Mouse (Mus musculus) spleen, adult 18-20 months (tissue): ENCODE results near the gene Pgbd5.
"Not testable (repeated sequence)": the region's sequence is repeated elsewhere in the genome, so short reads cannot be mapped to it uniquely, and the experiment has no call there.

ENCODE experiments used
- DNase-seq, 2 experiments: peaks; one replicate each; pipeline ENCODE4 v3.0.0; 2022; ENCODE audit warnings: mixed read lengths in 2 of 2

The Pgbd5 gene

GRCm38 (mm10) chr8:124429417-124429816, 10.0 kb downstream of the Pgbd5 start:
- DNase-seq: no peak

- DNase-seq: not testable (repeated sequence)
Measured at GRCm38 (mm10) chr8:124428721-124429120, 10.7 kb downstream of the Pgbd5 start.

GRCm38 (mm10) chr8:124421413-124421812, 18.0 kb downstream of the Pgbd5 start:
- DNase-seq: no peak

GRCm38 (mm10) chr8:124418927-124419326, 20.5 kb downstream of the Pgbd5 start:
- no peak for DNase-seq

- DNase-seq: no peak
Measured at GRCm38 (mm10) chr8:124418185-124418584, 21.3 kb downstream of the Pgbd5 start.

- no peak for DNase-seq
Measured at GRCm38 (mm10) chr8:124416646-124417045, 22.8 kb downstream of the Pgbd5 start.

GRCm38 (mm10) chr8:124415789-124416188, 23.7 kb downstream of the Pgbd5 start:
- DNase-seq: no peak

GRCm38 (mm10) chr8:124415002-124415401, 24.5 kb downstream of the Pgbd5 start:
- DNase-seq: no peak

- DNase-seq: no peak
Measured at GRCm38 (mm10) chr8:124413244-124413965, 26.1 kb downstream of the Pgbd5 start.

GRCm38 (mm10) chr8:124412496-124413243, 26.8 kb downstream of the Pgbd5 start:
- DNase-seq: no peak

- no peak for DNase-seq
Measured at GRCm38 (mm10) chr8:124404471-124405260, 34.8 kb downstream of the Pgbd5 start.

GRCm38 (mm10) chr8:124403876-124404275, 35.6 kb downstream of the Pgbd5 start:
- no peak for DNase-seq

- DNase-seq: no peak
Measured at GRCm38 (mm10) chr8:124399403-124399861, 40.0 kb downstream of the Pgbd5 start.

GRCm38 (mm10) chr8:124398843-124399402, 40.5 kb downstream of the Pgbd5 start:
- DNase-seq: peak in 1 of 2 experiments; percentile 8

- DNase-seq: no peak
Measured at GRCm38 (mm10) chr8:124397321-124398065, 42.0 kb downstream of the Pgbd5 start.

- no peak for DNase-seq
Measured at GRCm38 (mm10) chr8:124396531-124396930, 42.9 kb downstream of the Pgbd5 start.

GRCm38 (mm10) chr8:124395392-124395791, 44.1 kb downstream of the Pgbd5 start:
- DNase-seq: no peak

- DNase-seq: no peak
Measured at GRCm38 (mm10) chr8:124394951-124395350, 44.5 kb downstream of the Pgbd5 start.

GRCm38 (mm10) chr8:124393927-124394326, 45.5 kb downstream of the Pgbd5 start:
- no peak for DNase-seq

- DNase-seq: no peak
Measured at GRCm38 (mm10) chr8:124393013-124393412, 46.4 kb downstream of the Pgbd5 start.

GRCm38 (mm10) chr8:124392271-124393012, 47.0 kb downstream of the Pgbd5 start:
- no peak for DNase-seq
